Mouse (Mus musculus): ENCODE measurements around the gene Rab1a.
"Not testable (repeated sequence)": the region's sequence is repeated elsewhere in the genome, so short reads cannot be mapped to it uniquely, and the experiment has no call there.

DNA sequence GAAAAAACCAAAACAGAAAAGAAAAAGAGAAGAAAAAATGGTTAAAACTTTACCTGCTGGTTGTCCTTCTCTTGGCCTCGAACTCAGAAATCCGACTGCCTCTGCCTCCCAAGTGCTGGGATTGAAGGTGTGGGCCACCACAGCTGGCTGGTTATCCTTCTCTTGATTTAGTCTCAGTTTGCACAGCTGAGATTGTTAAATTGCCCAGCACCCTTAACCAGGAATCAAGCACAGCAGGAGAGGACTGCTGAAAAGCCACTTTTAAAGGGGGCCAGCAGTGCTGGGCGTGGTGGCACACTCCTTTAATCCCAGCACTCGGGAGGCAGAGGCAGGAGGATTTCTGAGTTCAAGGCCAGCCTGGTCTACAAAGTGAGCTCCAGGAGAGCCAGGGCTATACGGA lies 47.7 kb upstream of the Rab1a start:
- TF ChIP-seq CTCF (IDR thresholded peaks at IDR 0.05; ENCODE audit: low read depth, low read length); GATA1 (IDR thresholded peaks at IDR 0.05; ENCODE audit: borderline replicate concordance, low read length); TAL1 (conservative IDR thresholded peaks at IDR 0.05; ENCODE audit: low read depth, low read length); POLR2AphosphoS5 (IDR thresholded peaks at IDR 0.05; ENCODE audit: insufficient replicate concordance, low read depth, low read length); GATA2 (IDR thresholded peaks at IDR 0.05; ENCODE audit: borderline replicate concordance, low read depth, low read length): not testable (repeated sequence)
